Mouse (Mus musculus) granulocyte monocyte progenitor cell, adult 5-6 weeks (primary cell): ENCODE results near the gene Plekhn1. TPM values are rescaled to one million over a fixed set of nuclear protein-coding genes. Genes with fewer than 3 reads are reported as not detected.

ENCODE experiments used
- ATAC-seq: replicated peaks from 2 replicates; pipeline ENCODE4 v1.8.0; 2016; ENCODE audit warnings: mild to moderate bottlenecking, moderate TSS enrichment, inconsistent platforms; ENCODE audit not compliant: poor library complexity, severe bottlenecking
- total RNA-seq, 2 experiments: library from RNA; stranded (forward) in 1 of 2; stranded (reverse) in 1 of 2; fragments of 200-712, 200-1000 nt in 1 of 2; fragments of >200 nt in 1 of 2; fragmentation: Nextera tagmentation in 1 of 2; gene quantifications; 2 replicates each; pipeline ENCODE4 v1.2.3; 2014 to 2017

Plekhn1 gene
- total RNA-seq (2014; fragmentation: Nextera tagmentation): 24.3 and 36.5 TPM in 2 replicates
- 12.2 and 13.4 TPM in 2 replicates for total RNA-seq (2017)

DNA sequence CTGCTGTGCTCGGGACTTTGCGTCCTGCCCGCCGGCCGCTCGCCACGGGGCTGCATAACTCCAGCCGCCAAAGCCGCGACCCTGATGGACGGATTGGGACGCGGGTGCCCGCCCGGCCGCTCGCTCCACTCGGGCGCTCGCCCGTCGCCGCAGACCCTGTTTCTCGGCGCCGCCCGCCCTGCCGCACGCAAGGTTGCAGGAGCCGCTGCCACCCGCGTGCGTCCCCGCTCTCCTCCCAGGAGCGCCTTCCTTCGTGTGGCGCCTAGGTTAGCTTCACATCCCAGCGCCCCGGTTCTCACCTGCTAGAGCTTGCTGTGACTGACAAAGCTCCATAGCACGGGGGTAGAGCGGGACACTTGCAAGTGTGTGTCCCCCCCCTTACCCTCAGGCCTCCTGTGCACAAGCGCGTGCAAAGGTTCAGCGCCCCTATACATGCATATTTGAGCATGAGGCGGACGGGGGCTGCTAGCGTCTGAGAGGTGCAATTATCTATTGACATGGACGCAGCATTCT lies at the start of gene Plekhn1:
Gene Plekhn1 (minus strand): TSS at position 157 of the 513 bp plus-strand sequence.
- ATAC-seq: peak; percentile 15; the same call in 1 of the 2 replicates

DNA sequence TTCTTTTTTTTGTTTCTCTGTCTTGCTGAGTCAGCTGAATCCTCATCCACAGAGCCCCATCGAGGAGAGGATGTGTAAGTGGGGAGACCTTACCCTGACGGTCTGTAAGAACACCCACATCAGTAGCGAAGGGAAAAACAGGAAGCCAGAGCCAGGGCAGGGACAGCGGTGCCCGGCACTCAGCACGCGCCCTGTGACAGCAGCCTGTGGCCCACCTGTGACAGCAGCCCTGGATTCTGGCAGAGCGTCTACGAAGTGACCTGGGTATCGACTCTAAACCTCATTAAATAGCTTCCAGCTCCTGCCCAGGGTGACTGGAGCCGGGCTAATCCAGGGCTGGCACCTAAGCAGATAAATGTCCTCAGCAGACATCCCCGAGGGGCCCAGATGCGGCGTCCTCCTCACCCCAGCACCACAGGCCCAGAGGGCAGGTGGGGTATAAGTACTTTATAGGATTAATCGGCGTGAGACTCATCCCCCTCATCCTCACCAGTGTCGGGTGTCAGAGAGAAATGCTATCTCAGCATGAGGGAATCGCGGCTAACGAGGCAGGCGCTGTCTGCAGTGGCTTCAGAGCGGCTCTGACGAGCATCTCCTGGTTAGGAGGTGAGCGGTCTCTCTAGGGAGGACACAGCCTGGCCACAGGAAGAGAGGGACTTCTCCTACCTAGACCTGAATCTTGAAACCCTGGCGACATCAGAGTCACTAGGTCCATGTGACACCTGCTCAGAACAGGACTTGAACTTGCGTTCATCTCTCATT lies 20.6 kb upstream of the Plekhn1 start, which contains the start of gene Samd11:
Gene Samd11 (minus strand): TSS at position 580 of the 762 bp plus-strand sequence.
- peak; percentile 79 for ATAC-seq

- peak; percentile 13; the same call in 1 of the 2 replicates for ATAC-seq
Measured at GRCm38 (mm10) chr4:156254361-156255077, 19.9 kb upstream of the Plekhn1 start.

DNA sequence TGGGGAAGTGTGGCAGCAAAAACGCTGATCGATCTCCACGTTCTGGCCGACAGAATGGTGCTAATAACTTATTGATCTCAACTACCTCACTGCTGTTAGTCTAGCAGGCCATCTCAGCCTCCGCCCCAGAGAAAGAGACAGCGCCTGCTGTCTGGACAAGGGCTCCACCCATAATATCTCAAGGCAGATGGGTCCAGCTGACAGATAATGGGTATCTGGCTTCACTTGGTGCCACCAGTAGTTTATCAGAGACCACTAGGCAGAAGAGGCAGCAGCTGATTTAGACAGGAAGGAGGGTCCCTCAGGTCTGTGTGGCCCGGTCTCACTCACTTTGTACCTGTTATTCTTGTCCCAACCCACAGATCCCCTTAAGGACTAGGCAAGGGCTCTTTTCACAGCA lies 18.4 kb upstream of the Plekhn1 start:
- ATAC-seq: no peak

DNA sequence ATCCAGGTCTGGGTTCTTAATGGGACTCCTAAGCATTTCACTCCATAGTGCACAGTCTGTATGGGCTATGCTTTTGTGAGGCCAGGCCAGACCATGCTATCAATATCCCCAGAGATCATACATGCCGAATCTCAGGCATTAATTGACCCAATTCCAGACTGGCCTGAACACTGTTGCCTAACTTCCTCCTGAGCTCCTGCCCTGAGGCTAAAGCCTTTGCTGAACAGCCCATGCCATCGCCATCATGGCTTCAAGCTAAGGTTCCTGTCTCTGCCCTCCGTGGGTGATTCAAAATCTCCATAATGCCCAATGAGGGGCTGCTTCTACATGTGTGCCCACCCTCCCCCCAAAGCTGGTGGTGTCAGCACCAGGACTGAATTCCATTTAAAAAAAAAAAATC lies 18.0 kb upstream of the Plekhn1 start:
- peak; percentile 51 for ATAC-seq

DNA sequence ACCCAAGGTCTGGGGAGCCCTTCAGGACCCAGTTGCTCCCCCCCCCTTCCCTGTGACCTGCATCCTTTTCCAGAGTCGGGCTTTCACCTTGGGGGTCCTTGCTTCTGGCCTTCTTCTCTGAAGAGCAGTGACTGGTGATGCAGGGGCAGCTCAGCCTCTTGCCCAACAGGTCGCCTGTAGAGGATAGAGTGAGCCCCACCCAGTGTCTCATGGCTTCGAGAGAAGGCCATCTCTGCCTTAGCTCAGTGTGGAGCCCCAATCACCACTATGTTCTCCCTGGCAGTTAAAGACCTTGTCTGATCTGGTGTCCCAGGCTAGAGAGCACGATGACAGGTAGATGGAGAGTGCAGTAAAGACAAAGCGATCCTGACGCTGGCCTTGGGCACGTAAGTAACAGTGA lies 17.5 kb upstream of the Plekhn1 start:
- no peak for ATAC-seq

DNA sequence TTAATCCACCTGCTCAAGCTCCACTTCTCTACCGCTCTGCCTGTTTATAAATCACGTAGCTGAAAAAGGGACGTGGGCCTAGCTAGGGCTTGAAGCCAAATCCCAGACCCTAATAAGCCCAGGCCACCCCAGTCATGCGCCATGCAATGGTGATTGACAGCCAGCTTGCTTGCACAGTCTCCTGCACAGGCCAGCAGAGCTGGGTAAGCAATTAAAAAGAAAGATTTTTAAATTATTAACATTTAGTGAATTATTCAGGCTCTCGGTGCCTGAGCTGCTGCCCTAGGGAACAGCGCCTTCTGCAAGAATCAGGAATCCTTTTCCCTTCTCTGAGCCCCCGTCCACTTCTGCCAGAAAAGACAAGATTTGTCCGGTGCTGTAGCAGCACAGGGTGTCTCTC lies 16.4 kb upstream of the Plekhn1 start:
- ATAC-seq: no peak

DNA sequence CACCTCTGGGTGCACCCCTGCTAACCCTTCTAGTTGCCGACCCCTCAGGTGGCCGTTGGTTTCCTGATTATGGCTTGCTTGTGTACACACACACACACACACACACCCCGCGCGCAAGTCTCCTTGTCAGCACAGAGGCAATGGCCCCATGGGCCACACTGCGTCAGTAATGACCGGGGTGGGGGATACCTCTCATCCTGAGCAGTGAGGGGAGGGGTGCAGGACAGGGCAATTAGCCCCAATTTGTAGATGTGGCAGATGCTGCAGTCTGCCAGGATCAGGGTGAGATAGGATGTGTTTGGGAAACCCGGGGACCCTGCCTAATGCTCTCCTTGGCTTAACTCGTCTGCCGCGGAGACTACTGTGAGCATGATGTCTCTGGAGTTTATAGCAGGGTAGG lies 14.9 kb upstream of the Plekhn1 start:
- ATAC-seq: no peak

GRCm38 (mm10) chr4:156236651-156237447 lies 2.2 kb upstream of the Plekhn1 start:
- no peak for ATAC-seq

- ATAC-seq: peak; percentile 74
Measured at GRCm38 (mm10) chr4:156235808-156236533, 1.3 kb upstream of the Plekhn1 start, which contains the start of gene Noc2l. TSS of gene Noc2l (plus strand) at chr4:156236010.

DNA sequence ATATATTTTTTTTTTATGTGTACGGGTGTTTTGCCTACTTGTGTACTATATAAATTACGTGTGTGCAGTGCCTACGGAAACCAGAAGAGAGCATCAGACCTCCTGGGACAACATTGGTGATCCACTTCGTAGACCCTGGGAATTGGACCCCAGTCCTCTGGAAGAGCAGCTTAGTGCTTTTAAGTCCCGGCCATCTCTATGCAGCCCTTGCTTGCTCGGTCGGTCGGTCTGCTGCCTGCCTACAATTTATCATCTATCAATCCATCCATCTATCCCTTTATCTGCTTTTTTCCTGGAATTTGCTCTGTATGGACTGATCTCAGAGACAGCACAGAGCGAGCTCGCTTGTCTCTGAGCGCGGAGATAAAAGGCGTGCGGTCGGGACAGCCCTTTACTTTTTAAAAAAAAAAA lies 708 bp upstream of the Plekhn1 start:
- ATAC-seq: no peak

DNA sequence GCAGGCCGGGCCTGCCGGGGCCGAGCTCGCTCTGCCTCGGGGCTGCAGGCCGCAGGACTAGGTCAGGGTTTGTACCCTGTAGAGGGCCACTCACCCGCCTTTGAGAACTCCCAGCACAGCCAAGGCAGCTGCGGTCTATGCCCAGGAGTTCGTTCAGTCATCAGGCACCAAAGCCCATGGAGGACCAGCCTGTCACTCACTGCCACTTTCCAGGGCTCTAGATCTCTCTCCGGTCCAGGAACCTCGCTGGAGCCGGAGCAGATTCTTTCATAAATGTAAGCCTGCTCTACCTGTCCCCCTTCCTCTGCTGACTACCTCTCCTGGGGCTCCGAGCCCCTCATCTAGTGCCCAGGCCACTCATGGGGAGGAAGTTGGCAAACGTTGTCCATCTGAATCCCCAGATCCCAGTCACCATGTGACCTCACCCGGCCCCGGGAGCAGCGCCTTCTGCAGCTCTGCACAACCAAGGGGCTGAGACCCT lies 596 bp downstream of the Plekhn1 start:
- ATAC-seq: no peak

DNA sequence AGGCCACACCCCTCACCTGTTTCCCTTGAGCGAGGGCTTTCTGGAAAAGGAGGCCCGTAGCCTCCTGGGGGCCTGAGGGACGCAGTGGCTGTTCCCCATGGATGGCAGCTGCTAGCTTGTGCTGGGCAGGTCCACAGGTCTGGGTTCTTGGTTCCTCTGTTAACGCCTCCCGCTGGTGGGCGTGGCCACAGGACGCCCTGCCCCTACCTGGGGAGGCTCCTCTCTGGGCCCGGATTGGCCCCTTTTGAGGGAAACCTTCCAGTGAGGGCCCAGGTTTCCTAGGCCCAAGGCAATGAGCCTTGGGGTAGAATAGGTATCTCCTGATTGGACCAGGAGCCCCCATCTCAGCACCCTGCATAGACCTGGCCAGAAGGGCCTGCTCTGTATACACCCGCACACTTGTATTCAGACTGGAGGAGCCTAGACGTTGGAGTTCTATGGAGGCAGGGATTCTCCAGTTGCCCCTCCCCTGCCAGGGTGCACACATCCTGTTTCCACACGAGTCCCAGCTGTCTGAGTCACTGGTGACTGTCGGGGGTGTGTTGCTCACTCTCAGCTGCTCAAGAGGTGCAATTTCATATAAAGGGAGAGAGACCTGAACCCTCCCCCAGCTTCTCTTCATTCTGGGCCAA lies 6.1 kb downstream of the Plekhn1 start:
- peak; percentile 54; the same call in 1 of the 2 replicates for ATAC-seq

DNA sequence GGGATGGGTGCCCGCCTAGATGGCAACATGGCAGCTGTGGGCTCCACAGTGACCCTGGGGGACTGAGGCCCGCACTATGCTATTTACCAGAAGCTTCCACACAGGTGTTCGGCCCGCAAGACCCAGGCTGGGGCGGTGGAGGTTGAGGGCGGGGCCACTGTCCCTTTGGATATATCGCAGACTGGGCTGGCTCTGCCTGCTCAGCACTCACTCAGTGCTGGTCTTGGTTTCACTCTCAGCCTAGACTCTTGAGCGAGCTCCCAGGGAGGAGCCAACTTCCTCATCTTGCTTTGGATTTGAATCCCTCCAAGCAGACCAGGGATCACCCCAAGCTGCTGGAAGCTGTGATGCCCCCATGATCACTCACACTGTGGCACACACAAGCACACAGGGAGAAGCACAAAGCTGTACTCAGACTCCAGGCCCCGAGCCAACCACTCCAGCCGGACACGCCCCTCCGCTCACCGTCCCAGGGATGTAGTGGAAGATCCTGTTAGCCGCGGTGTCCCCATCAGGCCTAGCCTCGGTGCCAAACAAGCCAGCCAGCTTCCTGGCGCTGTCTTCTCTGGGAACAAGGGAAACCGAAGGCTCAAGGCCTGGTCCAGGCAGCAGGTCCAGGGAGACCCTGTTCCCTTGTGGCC lies 6.8 kb downstream of the Plekhn1 start:
- ATAC-seq: peak; percentile 27; the same call in 1 of the 2 replicates

DNA sequence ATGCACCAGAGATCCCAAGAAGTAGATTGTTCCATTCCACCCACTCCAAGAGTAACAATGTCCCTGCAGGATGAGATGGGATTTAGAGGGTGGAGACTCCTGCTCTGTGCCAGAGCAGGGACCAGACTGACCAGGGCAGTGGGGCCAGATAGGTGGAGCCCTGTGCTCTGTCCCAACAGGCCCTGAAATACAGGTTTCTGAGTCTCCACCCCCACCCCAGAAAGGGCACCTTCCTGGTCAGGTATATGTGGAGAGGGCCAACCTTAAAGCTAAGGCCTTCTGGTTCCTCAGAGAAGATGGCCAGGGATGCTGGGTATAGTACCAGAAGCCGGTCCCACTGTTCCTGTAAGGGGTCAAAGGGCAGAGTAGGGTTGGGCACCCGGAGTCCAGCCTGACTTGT lies 10.4 kb downstream of the Plekhn1 start:
- ATAC-seq: no peak

- no peak for ATAC-seq
Measured at GRCm38 (mm10) chr4:156219936-156220335, 14.7 kb downstream of the Plekhn1 start.

DNA sequence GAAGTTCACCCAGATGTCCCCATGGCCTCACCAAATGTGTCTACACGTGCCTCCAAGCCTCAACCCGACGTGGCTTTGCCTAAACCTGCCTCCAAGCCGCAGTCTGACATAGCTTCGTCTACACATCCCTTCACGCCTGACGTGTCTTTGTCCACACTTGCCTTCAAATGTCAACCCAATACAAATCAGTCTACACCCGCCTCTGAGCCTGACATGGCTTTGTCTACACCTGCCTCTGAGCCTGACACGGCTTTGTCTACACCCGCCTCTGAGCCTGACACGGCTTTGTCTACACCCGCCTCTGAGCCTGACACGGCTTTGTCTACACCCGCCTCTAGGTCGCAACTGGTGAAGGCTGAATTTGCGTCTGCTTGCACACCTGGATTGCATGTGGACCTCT lies 16.8 kb downstream of the Plekhn1 start:
- ATAC-seq: no peak

- no peak for ATAC-seq
Measured at GRCm38 (mm10) chr4:156217022-156217669, 17.5 kb downstream of the Plekhn1 start.
